Mouse (Mus musculus) lung, postnatal 4 days (tissue): ENCODE results near the gene Tmx2.
"Not testable (repeated sequence)": the region's sequence is repeated elsewhere in the genome, so short reads cannot be mapped to it uniquely, and the experiment has no call there.

ENCODE experiments used
- DNase-seq, 2 experiments: peaks; one replicate each; pipeline ENCODE4 v3.0.0; 2021

Gene Tmx2

DNA sequence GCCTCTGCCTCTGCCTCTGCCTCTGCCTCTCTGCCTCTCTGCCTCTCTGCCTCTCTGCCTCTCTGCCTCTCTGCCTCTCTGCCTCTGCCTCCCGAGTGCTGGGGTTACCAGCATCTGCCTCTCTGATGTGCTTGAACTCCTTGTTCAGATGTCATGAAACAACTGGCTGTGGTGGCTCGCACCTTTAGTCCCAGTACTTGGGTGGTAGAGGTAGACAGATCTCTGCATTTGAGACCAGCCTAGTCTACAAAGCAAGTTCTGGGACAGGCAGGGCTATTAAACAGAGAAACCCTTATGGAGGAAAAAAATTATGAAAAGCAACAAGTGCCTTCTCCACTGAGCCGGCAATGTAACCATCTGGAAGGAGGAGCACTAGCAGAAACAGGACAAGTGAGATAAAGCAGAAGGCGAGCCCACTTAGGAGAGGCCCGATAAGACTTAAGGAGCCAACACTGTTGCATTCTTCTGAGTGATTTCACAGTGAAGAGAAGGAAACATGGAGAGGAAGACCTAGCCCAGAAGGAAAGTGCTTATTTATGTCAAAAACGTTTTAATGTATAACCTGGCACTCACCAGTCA lies 3.8 kb upstream of the Tmx2 start:
- no peak for DNase-seq

DNA sequence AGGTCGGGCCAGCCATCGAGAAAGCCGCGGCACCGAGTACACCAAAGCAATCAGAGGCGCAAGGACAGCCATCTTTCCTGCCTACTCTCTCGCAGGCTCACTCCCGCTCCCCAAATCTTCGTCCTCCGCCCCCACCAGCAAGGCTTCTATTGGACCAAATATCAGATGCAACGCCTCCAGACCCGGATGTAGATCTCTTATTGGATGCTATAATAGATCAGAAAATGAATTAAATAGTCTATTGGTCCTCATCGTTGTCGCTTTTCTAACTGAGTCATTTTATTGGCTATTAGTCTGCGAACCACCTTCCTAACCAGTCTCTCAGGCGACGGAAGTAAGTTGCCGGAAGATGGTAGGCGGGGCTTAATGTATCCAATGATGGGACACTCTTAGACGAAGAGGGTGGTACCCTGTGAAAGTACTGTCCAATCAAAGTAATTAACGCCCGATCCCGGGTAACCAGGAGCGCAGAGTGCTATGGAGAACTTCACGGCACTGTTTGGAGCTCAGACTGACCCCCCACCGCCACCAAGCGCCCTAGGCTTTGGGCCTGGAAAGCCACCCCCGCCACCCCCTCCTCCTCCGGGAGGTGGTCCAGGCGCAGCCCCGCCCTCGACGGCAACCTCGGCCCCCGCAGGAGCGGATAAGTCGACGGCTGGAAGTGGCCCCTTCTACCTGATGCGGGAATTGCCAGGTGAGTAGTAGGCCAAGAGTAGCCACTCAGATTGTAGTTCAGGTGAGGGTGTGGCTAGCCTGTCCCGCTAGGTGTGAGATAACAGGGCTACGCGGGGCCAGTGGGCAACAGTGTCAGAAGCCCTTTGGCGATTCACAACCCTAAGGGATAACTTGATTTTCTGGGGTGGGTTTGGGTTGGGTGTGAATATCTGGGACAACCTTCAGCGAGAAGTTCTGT lies 716 bp downstream of the Tmx2 start, which contains the start of the genes Gm28635 and Med19:
Gene Gm28635 (minus strand): TSS at position 74 of the 913 bp plus-strand sequence.
Gene Med19 (plus strand): TSS at position 435 of the 913 bp plus-strand sequence.
- peak; percentile 92 to 93 for DNase-seq

DNA sequence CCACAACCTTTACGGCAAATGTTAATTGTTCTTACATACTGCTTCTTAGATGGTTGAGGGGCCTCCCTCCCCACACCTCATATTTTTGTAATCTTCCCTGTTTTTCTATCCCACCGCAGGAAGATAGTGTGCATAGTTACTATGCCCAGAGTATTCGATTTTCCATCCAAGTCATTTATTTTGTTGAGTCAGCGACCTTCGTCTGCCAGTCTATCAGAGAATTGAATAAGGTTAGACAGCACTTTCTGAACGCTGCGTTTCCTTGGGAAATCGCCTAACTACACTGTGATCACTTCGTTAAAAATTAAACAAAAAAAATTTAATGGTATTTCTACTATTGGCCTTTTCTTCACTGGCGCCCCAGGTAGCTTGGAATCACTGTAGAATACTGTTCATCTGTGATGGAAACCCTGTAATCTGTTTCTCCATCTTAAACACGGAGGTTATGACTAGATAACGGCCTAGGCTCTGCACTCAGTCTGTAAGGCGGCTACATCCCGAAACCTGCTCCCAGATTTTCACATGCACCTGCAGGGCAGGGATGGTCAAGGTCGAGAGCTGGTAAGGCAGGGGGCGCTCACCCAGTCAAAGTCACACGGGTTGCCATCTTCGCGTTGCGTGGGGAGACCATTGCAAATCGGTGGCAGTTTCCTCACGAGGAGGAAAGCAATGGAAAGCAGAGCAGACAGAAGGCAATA lies 1.5 kb downstream of the Tmx2 start:
- DNase-seq = no peak

- DNase-seq = not testable (repeated sequence)
Observed at GRCm38 (mm10) chr2:84671535-84671934, 7.4 kb downstream of the Tmx2 start.

GRCm38 (mm10) chr2:84670569-84670933 lies 8.4 kb downstream of the Tmx2 start, which contains the start of gene Selenoh:
Gene Selenoh (minus strand): TSS chr2:84670770.
- peak; percentile 88 to 89 for DNase-seq

GRCm38 (mm10) chr2:84669828-84670568 lies 8.9 kb downstream of the Tmx2 start:
- peak in 1 of 2 experiments; percentile 62 for DNase-seq

DNA sequence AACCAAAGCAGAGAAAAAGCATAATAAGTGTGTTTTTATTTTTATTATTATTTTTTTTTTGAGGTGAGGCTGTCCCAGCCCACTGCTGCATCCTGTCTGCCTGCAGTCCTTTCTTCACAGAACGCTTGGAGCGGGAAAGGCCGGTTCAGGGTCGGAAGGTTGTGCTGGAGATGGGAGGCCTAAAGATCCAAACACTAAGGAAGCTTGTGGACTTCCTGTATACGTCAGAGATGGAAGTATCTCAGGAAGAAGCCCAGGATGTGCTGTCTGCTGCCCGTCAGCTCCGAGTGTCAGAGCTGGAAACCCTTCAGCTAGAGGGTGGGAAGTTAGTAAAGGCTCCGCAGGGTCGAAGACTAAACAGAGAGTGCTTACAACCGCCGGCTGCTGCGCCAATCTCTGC lies 12.9 kb downstream of the Tmx2 start:
- DNase-seq = peak; percentile 37 to 65

DNA sequence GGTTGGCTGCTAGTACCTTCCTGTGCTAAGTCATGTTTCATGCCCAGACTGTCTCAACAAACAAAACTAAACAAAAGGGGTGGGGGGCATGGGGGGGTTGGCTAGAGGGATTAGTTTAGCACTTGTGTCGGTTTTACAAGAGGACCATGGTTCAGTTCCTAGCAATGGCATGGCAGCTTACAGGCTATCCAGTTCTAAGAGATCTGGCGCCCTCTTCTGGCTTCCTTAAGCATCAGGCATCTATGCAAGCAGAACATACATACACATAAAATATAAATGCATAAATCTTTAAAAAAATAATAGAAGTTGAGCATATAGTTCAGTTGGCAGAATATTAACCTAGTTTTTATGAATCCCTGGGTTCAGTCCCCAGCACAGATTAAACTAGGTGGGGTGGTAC lies 16.1 kb downstream of the Tmx2 start:
- DNase-seq = peak in 1 of 2 experiments; percentile 62

DNA sequence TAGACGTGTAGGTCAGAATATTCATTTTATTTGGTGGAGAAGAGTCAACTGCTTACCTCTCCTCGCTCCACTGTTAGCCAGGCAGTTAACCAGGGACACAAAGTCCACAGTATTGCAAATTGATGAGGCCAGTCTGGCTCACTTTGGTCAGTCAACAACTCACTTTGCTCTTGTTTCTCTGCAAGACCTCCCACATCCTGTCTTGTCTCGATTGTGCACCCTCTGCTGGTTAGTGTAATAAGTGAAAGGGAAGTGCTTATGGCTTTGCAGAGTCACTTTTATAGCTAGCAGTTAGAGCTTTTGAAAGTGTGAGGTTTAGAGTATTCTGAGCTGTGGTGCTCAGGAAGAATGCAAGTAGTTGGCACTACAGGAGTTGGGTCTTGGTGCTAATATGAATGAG lies 18.7 kb downstream of the Tmx2 start:
- DNase-seq = peak in 1 of 2 experiments; percentile 69

GRCm38 (mm10) chr2:84658806-84659205 lies 20.1 kb downstream of the Tmx2 start, which contains the start of gene Btbd18:
Gene Btbd18 (plus strand): TSS chr2:84659079.
- DNase-seq = no peak

GRCm38 (mm10) chr2:84655864-84656263 lies 23.1 kb downstream of the Tmx2 start:
- DNase-seq = no peak

- no peak for DNase-seq
Observed at GRCm38 (mm10) chr2:84653354-84653753, 25.6 kb downstream of the Tmx2 start.

DNA sequence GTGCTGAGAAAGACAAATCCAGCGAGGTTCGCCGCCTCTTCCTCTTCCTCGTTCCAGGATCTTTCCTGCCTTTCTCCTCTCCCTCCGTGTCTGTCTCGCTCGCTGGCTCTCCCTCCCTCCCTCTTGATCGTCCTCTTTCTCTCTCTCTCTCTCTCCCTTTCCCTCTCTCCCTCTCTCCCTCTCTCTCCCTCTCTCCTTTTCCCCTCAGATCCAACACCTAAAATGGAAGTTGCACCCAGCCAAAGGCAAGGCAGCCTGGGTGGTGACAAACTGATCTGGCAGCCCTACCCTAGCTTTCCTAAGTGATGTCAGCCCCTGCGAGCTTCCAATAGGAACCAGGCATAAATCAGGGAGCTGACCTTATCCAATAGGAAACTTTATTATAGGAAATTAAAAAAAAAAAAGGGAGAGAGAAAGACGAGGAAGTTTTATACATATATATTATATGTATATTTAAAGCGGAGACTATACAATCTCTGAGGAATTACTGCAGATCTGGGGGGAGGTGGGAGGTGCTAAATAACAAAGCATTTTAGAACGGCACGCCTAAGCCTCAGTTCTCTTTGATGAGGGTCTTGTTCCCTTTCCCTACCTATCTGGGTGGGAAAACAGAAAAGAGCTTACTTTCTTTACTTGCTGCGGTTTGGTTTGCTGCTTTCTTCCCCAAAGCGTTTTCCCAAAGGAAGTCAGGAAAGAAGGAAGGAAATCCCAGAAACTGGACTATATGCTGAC lies 28.3 kb downstream of the Tmx2 start, which contains the start of gene Ctnnd1:
Gene Ctnnd1 (minus strand): TSS at position 302 of the 732 bp plus-strand sequence.
- DNase-seq = peak; percentile 86 to 90

DNA sequence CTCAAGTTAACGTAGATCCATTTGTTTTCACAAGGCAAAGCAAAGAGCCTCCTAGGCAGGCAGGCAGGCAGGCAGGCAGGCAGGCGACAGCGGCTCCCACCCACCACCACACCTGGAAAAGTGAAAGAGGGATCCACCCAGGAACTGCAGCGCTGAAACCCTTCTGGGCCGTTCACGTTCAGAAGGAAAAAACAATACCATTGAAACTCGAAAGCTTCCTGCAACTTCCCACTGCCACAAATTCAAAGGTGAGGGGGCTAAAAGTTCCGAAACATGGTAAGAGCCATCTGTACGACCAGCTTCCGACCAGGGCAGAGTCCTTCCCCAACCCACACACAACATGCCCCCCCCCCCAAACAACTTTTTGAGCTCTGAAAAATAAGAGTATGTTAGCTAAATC lies 29.3 kb downstream of the Tmx2 start:
- peak; percentile 31 to 38 for DNase-seq

DNA sequence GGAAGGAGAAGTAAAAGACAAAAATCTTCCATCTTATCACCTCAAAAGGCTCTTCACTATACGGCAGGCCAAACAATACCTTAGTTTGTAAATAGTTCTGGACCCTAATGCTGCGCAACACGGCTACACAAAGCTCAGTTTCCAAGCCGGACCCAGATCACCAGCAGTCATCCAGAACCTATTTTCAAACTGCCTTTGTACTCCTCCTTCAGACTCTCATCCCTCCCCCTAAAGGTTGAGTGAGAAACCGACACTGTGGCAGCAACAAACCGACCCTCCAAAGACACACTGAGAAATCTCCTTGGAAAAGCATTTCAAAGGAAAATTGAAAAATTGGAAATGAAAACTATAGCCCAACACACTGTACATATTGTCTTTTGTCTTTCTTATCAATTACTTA lies 30.6 kb downstream of the Tmx2 start:
- DNase-seq = peak in 1 of 2 experiments; percentile 11

- no peak for DNase-seq
Observed at GRCm38 (mm10) chr2:84647051-84647568, 31.8 kb downstream of the Tmx2 start.

DNA sequence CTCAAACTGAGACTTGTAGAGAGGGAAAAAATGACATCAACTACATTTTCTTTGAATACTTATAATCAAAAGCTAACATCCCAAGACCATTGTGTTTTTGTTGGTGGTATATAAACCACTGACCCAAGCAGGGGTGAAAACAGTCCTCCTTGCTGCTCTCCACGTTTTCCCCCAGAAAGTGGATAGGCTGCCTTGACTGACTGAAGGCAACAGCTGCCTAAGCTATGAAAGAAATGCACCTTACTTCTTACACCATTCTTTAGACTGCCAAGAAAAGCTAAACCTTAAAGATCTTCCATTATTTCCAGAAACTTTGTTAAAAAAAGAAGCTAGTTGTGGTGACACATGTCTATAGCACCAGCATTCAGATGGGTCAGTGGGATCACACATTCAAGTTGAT lies 32.8 kb downstream of the Tmx2 start:
- DNase-seq = no peak

GRCm38 (mm10) chr2:84640833-84641232 lies 38.1 kb downstream of the Tmx2 start:
- DNase-seq = no peak

- no peak for DNase-seq
Observed at GRCm38 (mm10) chr2:84638428-84639220, 40.3 kb downstream of the Tmx2 start.

- DNase-seq = peak; percentile 44 to 48
Observed at GRCm38 (mm10) chr2:84637452-84638165, 41.3 kb downstream of the Tmx2 start.
